Mouse (Mus musculus) MEL (cell line): ENCODE measurements at regions not wholly inside any gene's neighbourhood (a gene's known extent, or its start where the extent isn't known, plus 50 kb on each side); places are given as distances from the start of the nearest gene placed in this dataset.

ENCODE experiments used
- CTCF ChIP-seq, 3 experiments: IDR thresholded peaks in 2 of 3; conservative IDR thresholded peaks in 1 of 3; 2 replicates each; pipeline ENCODE4 v1.5.1; 2011 to 2012; ENCODE audit warnings: low read length in 3 of 3, low read depth in 2 of 3, mild to moderate bottlenecking in 2 of 3, improper control_type of control experiment in 1 of 3, inconsistent platforms in 1 of 3, mixed read lengths in 1 of 3, moderate library complexity in 1 of 3; ENCODE audit not compliant: control insufficient read depth in 1 of 3, insufficient read depth in 1 of 3, poor library complexity in 1 of 3, severe bottlenecking in 1 of 3
- MAX ChIP-seq: IDR thresholded peaks from 2 replicates; pipeline ENCODE4 v1.6.1; 2011; ENCODE audit warnings: low read length, improper control_type of control experiment
- POLR2A ChIP-seq, 2 experiments: IDR thresholded peaks; 2 replicates each; pipeline ENCODE4 v1.6.1; 2011 to 2012; ENCODE audit warnings: low read length in 2 of 2, mild to moderate bottlenecking in 2 of 2, control low read depth in 1 of 2, improper control_type of control experiment in 1 of 2, low read depth in 1 of 2, moderate library complexity in 1 of 2; ENCODE audit not compliant: control insufficient read depth in 1 of 2, insufficient read depth in 1 of 2, poor library complexity in 1 of 2
- RAD21 ChIP-seq: IDR thresholded peaks from 2 replicates; pipeline ENCODE4 v1.6.1; 2011; ENCODE audit warnings: mild to moderate bottlenecking, low read depth, low read length, improper control_type of control experiment
- SIN3A ChIP-seq: IDR thresholded peaks from 2 replicates; pipeline ENCODE4 v1.6.1; 2012; ENCODE audit warnings: low read length, improper control_type of control experiment, inconsistent platforms
- SMC3 ChIP-seq: IDR thresholded peaks from 2 replicates; pipeline ENCODE4 v1.6.1; 2011; ENCODE audit warnings: low read depth, low read length, improper control_type of control experiment
- ZNF384 ChIP-seq: IDR thresholded peaks from 2 replicates; pipeline ENCODE4 v1.6.1; 2012; ENCODE audit warnings: low read depth, mild to moderate bottlenecking, inconsistent platforms, low read length, improper control_type of control experiment

DNA sequence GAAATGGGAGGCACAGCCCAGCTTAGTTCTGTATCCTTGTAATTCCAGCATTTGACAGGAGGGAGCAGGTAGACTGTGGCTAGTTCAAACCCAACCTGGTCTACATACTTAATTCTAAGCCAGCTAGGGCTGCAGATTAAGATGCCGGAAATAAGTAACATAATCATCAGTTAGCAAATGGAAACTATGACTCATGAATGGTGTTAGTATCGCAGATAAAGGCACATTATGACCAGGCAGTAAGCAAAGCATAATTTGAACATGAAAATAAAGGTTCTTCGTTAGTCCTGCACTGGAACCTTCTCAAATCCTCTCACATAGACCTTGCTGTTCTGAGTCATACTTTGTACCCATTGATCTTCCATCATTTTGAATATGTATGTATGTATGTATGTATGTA, 211.7 kb upstream of the Zfp770 start:
- TF ChIP-seq MAX (no peak), CTCF (IDR thresholded peaks at IDR 0.05 in 2 of 3, conservative IDR thresholded peaks at IDR 0.05 in 1 of 3; ENCODE audit: control insufficient read depth in 1 of 3, insufficient read depth in 1 of 3, low read depth in 2 of 3, low read length in 3 of 3, poor library complexity in 1 of 3, severe bottlenecking in 1 of 3) (no peak), ZNF384 (no peak), SIN3A (no peak), POLR2A (IDR thresholded peaks at IDR 0.05; ENCODE audit: control insufficient read depth in 1 of 2, insufficient read depth in 1 of 2, low read depth in 1 of 2, low read length in 2 of 2, poor library complexity in 1 of 2) (no peak), RAD21 (no peak), SMC3 (no peak)
